Mouse (Mus musculus) MEL (cell line): ENCODE results near the gene BC034090. TPM values are rescaled to one million over a fixed set of nuclear protein-coding genes. Genes with fewer than 3 reads are reported as not detected.

Source experiments
- DNase-seq: peaks from one replicate; pipeline ENCODE4 v3.0.0; 2011; ENCODE audit warnings: low read depth, low spot score
- H3K27ac ChIP-seq: 2 replicates; pipeline ENCODE4 v1.5.1; 2012; ENCODE audit warnings: low read depth, mild to moderate bottlenecking, control low read depth, low read length, moderate library complexity; ENCODE audit not compliant: control insufficient read depth
- H3K27me3 ChIP-seq, 2 experiments: fragments of 150-350 bp in 1 of 2; sonication (generic) in 1 of 2; 2 replicates each; pipeline ENCODE4 v1.6.1; 2012; ENCODE audit warnings: low read length in 2 of 2, mild to moderate bottlenecking in 2 of 2, improper control_type of control experiment in 1 of 2, moderate library complexity in 1 of 2; ENCODE audit not compliant: insufficient read depth in 2 of 2, control insufficient read depth in 1 of 2
- H3K36me3 ChIP-seq, 2 experiments: 2 replicates each; pipeline ENCODE4 v1.6.1; 2012 to 2014; ENCODE audit warnings: low read length in 2 of 2, improper control_type of control experiment in 1 of 2, inconsistent platforms in 1 of 2, mild to moderate bottlenecking in 1 of 2; ENCODE audit not compliant: insufficient read depth in 2 of 2, control insufficient read depth in 1 of 2
- H3K4me1 ChIP-seq, 2 experiments: fragments of 150-350 bp in 1 of 2; sonication (generic) in 1 of 2; 2 replicates each; pipeline ENCODE4 v1.6.1; 2012; ENCODE audit warnings: low read length in 2 of 2, improper control_type of control experiment in 1 of 2, mild to moderate bottlenecking in 1 of 2; ENCODE audit not compliant: insufficient read depth in 2 of 2, control insufficient read depth in 1 of 2
- H3K4me3 ChIP-seq, 2 experiments: fragments of 150-350 bp in 1 of 2; sonication (generic) in 1 of 2; 2 replicates each; pipeline ENCODE4 v1.5.1; 2012; ENCODE audit warnings: low read depth in 2 of 2, low read length in 2 of 2, mild to moderate bottlenecking in 2 of 2, moderate library complexity in 2 of 2, control low read depth in 1 of 2, improper control_type of control experiment in 1 of 2; ENCODE audit not compliant: control insufficient read depth in 1 of 2, insufficient read depth in 1 of 2
- H3K79me2 ChIP-seq: 2 replicates; pipeline ENCODE4 v1.6.1; 2012; ENCODE audit warnings: mild to moderate bottlenecking, low read length, moderate library complexity; ENCODE audit not compliant: control insufficient read depth, poor library complexity, insufficient read depth
- H3K9ac ChIP-seq: 2 replicates; pipeline ENCODE4 v1.6.1; 2012; ENCODE audit warnings: low read depth, mild to moderate bottlenecking, control low read depth, low read length, moderate library complexity; ENCODE audit not compliant: control insufficient read depth, poor library complexity, severe bottlenecking
- H3K9me3 ChIP-seq: fragments of 150-350 bp; sonication (generic); replicated peaks from 2 replicates; pipeline ENCODE4 v1.6.1; 2012; ENCODE audit warnings: mild to moderate bottlenecking, low read length, improper control_type of control experiment, moderate library complexity; ENCODE audit not compliant: insufficient read depth
- CHD1 ChIP-seq: IDR thresholded peaks from 2 replicates; pipeline ENCODE4 v1.6.1; 2012; ENCODE audit warnings: low read depth, mild to moderate bottlenecking, inconsistent platforms, low read length, improper control_type of control experiment
- CHD2 ChIP-seq: IDR thresholded peaks from 2 replicates; pipeline ENCODE4 v1.6.1; 2011; ENCODE audit warnings: low read length, improper control_type of control experiment
- CTCF ChIP-seq, 3 experiments: IDR thresholded peaks in 2 of 3; conservative IDR thresholded peaks in 1 of 3; 2 replicates each; pipeline ENCODE4 v1.5.1; 2011 to 2012; ENCODE audit warnings: low read length in 3 of 3, low read depth in 2 of 3, mild to moderate bottlenecking in 2 of 3, improper control_type of control experiment in 1 of 3, inconsistent platforms in 1 of 3, mixed read lengths in 1 of 3, moderate library complexity in 1 of 3; ENCODE audit not compliant: control insufficient read depth in 1 of 3, insufficient read depth in 1 of 3, poor library complexity in 1 of 3, severe bottlenecking in 1 of 3
- ELF1 ChIP-seq: IDR thresholded peaks from 2 replicates; pipeline ENCODE4 v1.6.1; 2014; ENCODE audit warnings: low read depth, mild to moderate bottlenecking, inconsistent platforms, low read length, improper control_type of control experiment, moderate library complexity
- EP300 ChIP-seq, 2 experiments: IDR thresholded peaks; 2 replicates each; pipeline ENCODE4 v1.6.1; 2011; ENCODE audit warnings: improper control_type of control experiment in 2 of 2, low read length in 2 of 2, low read depth in 1 of 2, mild to moderate bottlenecking in 1 of 2
- GATA1 ChIP-seq: IDR thresholded peaks from 2 replicates; pipeline ENCODE4 v1.6.1; 2011; ENCODE audit warnings: low read depth, low read length, improper control_type of control experiment
- HCFC1 ChIP-seq: IDR thresholded peaks from 2 replicates; pipeline ENCODE4 v1.6.1; 2012; ENCODE audit warnings: low read depth, mild to moderate bottlenecking, inconsistent platforms, low read length, improper control_type of control experiment, moderate library complexity
- JUND ChIP-seq: IDR thresholded peaks from 2 replicates; pipeline ENCODE4 v1.6.1; 2011; ENCODE audit warnings: low read depth, mild to moderate bottlenecking, improper control_type of control experiment, low read length
- KAT2A ChIP-seq: conservative IDR thresholded peaks from 2 replicates; pipeline ENCODE4 v1.6.1; 2012; ENCODE audit warnings: low read depth, low read length, improper control_type of control experiment, inconsistent platforms
- MAZ ChIP-seq: IDR thresholded peaks from 2 replicates; pipeline ENCODE4 v1.6.1; 2012; ENCODE audit warnings: low read depth, mild to moderate bottlenecking, inconsistent platforms, low read length, improper control_type of control experiment
- MEF2A ChIP-seq: IDR thresholded peaks from 2 replicates; pipeline ENCODE4 v1.6.1; 2014; ENCODE audit warnings: low read depth, mild to moderate bottlenecking, inconsistent platforms, low read length, improper control_type of control experiment; ENCODE audit not compliant: poor library complexity, insufficient replicate concordance, severe bottlenecking; ENCODE audit errors: extremely low read depth
- MXI1 ChIP-seq: IDR thresholded peaks from 2 replicates; pipeline ENCODE4 v1.6.1; 2011; ENCODE audit warnings: mild to moderate bottlenecking, low read depth, low read length, improper control_type of control experiment
- MYC ChIP-seq: IDR thresholded peaks from 2 replicates; pipeline ENCODE4 v1.6.1; 2011; ENCODE audit warnings: low read depth, mild to moderate bottlenecking, low read length, improper control_type of control experiment, moderate library complexity
- NELFE ChIP-seq: IDR thresholded peaks from 2 replicates; pipeline ENCODE4 v1.6.1; 2011; ENCODE audit warnings: low read depth, low read length, improper control_type of control experiment
- NRF1 ChIP-seq: IDR thresholded peaks from 2 replicates; pipeline ENCODE4 v1.6.1; 2014; ENCODE audit warnings: low read depth, mild to moderate bottlenecking, inconsistent platforms, low read length, improper control_type of control experiment, moderate library complexity; ENCODE audit not compliant: poor library complexity, insufficient read depth, severe bottlenecking
- POLR2A ChIP-seq, 2 experiments: IDR thresholded peaks; 2 replicates each; pipeline ENCODE4 v1.6.1; 2011 to 2012; ENCODE audit warnings: low read length in 2 of 2, mild to moderate bottlenecking in 2 of 2, control low read depth in 1 of 2, improper control_type of control experiment in 1 of 2, low read depth in 1 of 2, moderate library complexity in 1 of 2; ENCODE audit not compliant: control insufficient read depth in 1 of 2, insufficient read depth in 1 of 2, poor library complexity in 1 of 2
- POLR2AphosphoS2 ChIP-seq: IDR thresholded peaks from 2 replicates; pipeline ENCODE4 v1.6.1; 2011; ENCODE audit warnings: low read length, improper control_type of control experiment
- POLR2AphosphoS5 ChIP-seq: IDR thresholded peaks from 2 replicates; pipeline ENCODE4 v1.6.1; 2012; ENCODE audit warnings: low read depth, borderline replicate concordance, mild to moderate bottlenecking, inconsistent platforms, low read length, moderate library complexity, mixed read lengths
- SIN3A ChIP-seq: IDR thresholded peaks from 2 replicates; pipeline ENCODE4 v1.6.1; 2012; ENCODE audit warnings: low read length, improper control_type of control experiment, inconsistent platforms
- SMC3 ChIP-seq: IDR thresholded peaks from 2 replicates; pipeline ENCODE4 v1.6.1; 2011; ENCODE audit warnings: low read depth, low read length, improper control_type of control experiment
- TAL1 ChIP-seq: IDR thresholded peaks from 2 replicates; pipeline ENCODE4 v1.6.1; 2012; ENCODE audit warnings: mild to moderate bottlenecking, inconsistent platforms, low read length, moderate library complexity, mixed read lengths
- TBP ChIP-seq: IDR thresholded peaks from 2 replicates; pipeline ENCODE4 v1.8.0; 2011; ENCODE audit warnings: low read depth, low read length, improper control_type of control experiment
- TCF12 ChIP-seq: IDR thresholded peaks from 2 replicates; pipeline ENCODE4 v1.6.1; 2014; ENCODE audit warnings: low read depth, mild to moderate bottlenecking, inconsistent platforms, low read length, improper control_type of control experiment, moderate library complexity
- USF1 ChIP-seq: IDR thresholded peaks from 2 replicates; pipeline ENCODE4 v1.6.1; 2014; ENCODE audit warnings: low read depth, mild to moderate bottlenecking, inconsistent platforms, low read length, improper control_type of control experiment, moderate library complexity
- USF2 ChIP-seq, 2 experiments: IDR thresholded peaks; 2 replicates each; pipeline ENCODE4 v1.6.1; 2011 to 2012; ENCODE audit warnings: improper control_type of control experiment in 2 of 2, low read length in 2 of 2, borderline replicate concordance in 1 of 2, inconsistent platforms in 1 of 2, low read depth in 1 of 2, mild to moderate bottlenecking in 1 of 2; ENCODE audit not compliant: insufficient read depth in 1 of 2
- ZKSCAN1 ChIP-seq: IDR thresholded peaks from 2 replicates; pipeline ENCODE4 v1.6.1; 2012; ENCODE audit warnings: low read depth, mild to moderate bottlenecking, inconsistent platforms, low read length, improper control_type of control experiment, moderate library complexity
- ZNF384 ChIP-seq: IDR thresholded peaks from 2 replicates; pipeline ENCODE4 v1.6.1; 2012; ENCODE audit warnings: low read depth, mild to moderate bottlenecking, inconsistent platforms, low read length, improper control_type of control experiment
- polyA plus RNA-seq, 2 experiments: library from polyadenylated mRNA; stranded (reverse) in 1 of 2; unstranded in 1 of 2; fragments of >175 nt in 1 of 2; fragments of >200 nt in 1 of 2; gene quantifications; 2 replicates each; pipeline versions ENCODE4 v1.2.1 to v1.2.4; 2012; ENCODE audit warnings: low replicate concordance in 2 of 2, low read depth in 1 of 2; ENCODE audit not compliant: insufficient read length in 2 of 2, insufficient read depth in 1 of 2, missing spikeins in 1 of 2
- total RNA-seq: library from RNA; depleted of rRNA; stranded (reverse); fragments of 300-350 nt; gene quantifications from 2 replicates; pipeline ENCODE4 v1.2.3, GENCODE M21; 2012

Gene BC034090
- total and polyA plus RNA-seq, 3 experiments = 0.12 to 0.28 TPM; not detected in 1

DNA sequence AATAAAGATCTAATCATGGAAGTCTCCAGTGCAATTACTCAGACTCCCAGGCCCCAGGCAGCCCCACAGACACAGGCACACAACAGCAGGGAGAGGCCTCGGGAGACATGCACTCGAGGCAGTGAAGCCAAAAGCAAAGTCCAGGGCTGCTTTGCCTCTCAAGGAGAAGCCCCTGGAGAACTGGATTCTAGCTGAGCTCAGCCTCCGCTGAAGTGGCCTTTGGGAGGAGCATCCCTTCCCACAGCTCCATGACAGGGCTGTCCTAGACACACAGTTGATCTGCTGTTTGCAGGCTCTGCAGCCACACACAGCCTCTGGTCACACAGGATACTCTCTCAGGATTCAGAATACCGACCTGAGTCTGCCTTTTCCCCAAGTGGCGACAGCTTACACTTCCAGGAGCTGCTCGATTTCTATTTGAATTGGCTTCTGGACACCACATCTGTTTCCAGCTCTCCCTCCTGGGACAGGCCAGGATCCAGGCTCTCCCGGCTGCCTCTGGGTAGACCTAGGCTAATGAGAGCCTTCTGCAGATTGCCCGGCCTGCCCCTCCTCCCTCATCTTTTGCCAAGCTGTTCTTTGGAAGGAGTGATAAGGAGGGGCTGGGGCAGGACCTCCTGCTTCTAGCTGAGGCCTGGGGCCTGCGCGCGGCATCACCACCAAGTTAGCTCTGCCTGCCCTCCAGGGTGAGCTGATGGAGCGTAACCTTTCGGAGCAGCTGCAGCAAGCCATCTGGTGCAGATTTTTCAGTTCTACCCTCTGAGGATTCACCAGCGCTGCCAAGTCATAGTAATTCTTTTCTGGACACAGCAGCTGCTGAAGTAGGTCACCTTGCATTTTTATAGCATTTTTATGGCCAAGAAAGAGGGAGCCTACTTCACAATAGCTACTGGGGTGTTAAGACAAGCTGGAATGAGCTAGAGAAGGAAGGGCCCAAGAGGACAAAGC is 14.5 kb downstream of the BC034090 start:
- no peaks in the 10 kb centered on the region; a peak in 1 of 4 replicates for H3K27me3 ChIP-seq
- TF ChIP-seq ZNF384 (no peak), CHD1 (no peak)
- H3K36me3 ChIP-seq = no peaks in the 10 kb centered on the region
- H3K79me2 ChIP-seq = no peaks in the 10 kb centered on the region
- no peak overlapping the region for H3K4me3 ChIP-seq
- H3K9ac ChIP-seq = no peak overlapping the region
- H3K4me1 ChIP-seq = no peaks in the 10 kb centered on the region
- no peak for DNase-seq
- H3K27ac ChIP-seq = no peak overlapping the region
- no peaks in the 10 kb centered on the region for H3K9me3 ChIP-seq

GRCm38 (mm10) chr1:155223849-155224554 is 20.2 kb downstream of the BC034090 start:
- H3K36me3 ChIP-seq = peaks cover 0 to 7% of the 10 kb centered on the region in 2 experiments; a peak in 2 of 4 replicates
- peak overlapping the region; percentile 40 to 59; a peak in 3 of 4 replicates for H3K4me3 ChIP-seq
- H3K9me3 ChIP-seq = no peaks in the 10 kb centered on the region
- H3K27me3 ChIP-seq = no peaks in the 10 kb centered on the region
- peak; percentile 89 for DNase-seq
- peaks cover 2 to 12% of the 10 kb centered on the region in 2 experiments; a peak in 3 of 4 replicates for H3K4me1 ChIP-seq
- peak overlapping the region; percentile 23 for H3K27ac ChIP-seq
- no peaks in the 10 kb centered on the region for H3K79me2 ChIP-seq
- H3K9ac ChIP-seq = peak overlapping the region; percentile 47
- TF ChIP-seq POLR2A (IDR thresholded peaks at IDR 0.05; ENCODE audit: control insufficient read depth in 1 of 2, insufficient read depth in 1 of 2, low read depth in 1 of 2, low read length in 2 of 2, poor library complexity in 1 of 2) (peak in 1 of 2 experiments; percentile 37; a peak in 1 of 4 replicates), ZKSCAN1 (no peak), TBP (no peak), SMC3 (peak; percentile 91), POLR2AphosphoS5 (no peak), TAL1 (no peak), MAZ (no peak), POLR2AphosphoS2 (no peak), USF1 (no peak), SIN3A (peak; percentile 52), CTCF (IDR thresholded peaks at IDR 0.05 in 2 of 3, conservative IDR thresholded peaks at IDR 0.05 in 1 of 3; ENCODE audit: control insufficient read depth in 1 of 3, insufficient read depth in 1 of 3, low read depth in 2 of 3, low read length in 3 of 3, poor library complexity in 1 of 3, severe bottlenecking in 1 of 3) (peak; percentile 80 to 92 (median 83)), MEF2A (no peak), ZNF384 (no peak), MYC (no peak), TCF12 (0 out of 2 replicates have a peak, but pooled peaks have one; percentile 18), HCFC1 (0 out of 2 replicates have a peak, but pooled peaks have one; percentile 18), JUND (no peak), KAT2A (no peak), GATA1 (peak; percentile 77), MXI1 (peak; percentile 72), CHD1 (no peak), EP300 (IDR thresholded peaks at IDR 0.05; ENCODE audit: low read depth in 1 of 2, low read length in 2 of 2) (peak; percentile 51 to 53; a peak in 1 of 4 replicates), NELFE (no peak), NRF1 (peak; percentile 30; the same call in 1 of the 2 replicates), CHD2 (no peak), USF2 (IDR thresholded peaks at IDR 0.05; ENCODE audit: borderline replicate concordance in 1 of 2, insufficient read depth in 1 of 2, low read depth in 1 of 2, low read length in 2 of 2) (no peak), ELF1 (no peak)
